In genomic region chr13:111804951-111805673, GRCm38 (mm10) we compare ENCODE assay signal across 8 mouse cellular contexts. TPM values are rescaled to one million over a fixed set of nuclear protein-coding genes. Genes with fewer than 3 reads are reported as not detected.
DNase-seq lines count a peak whose midpoint lies in the region; ATAC-seq and TF ChIP-seq lines count a peak whose summit lies in the region.

No protein-coding gene starts in this region.

- TF ChIP-seq POLR2A in bone marrow macrophage, adult 2 months (IDR thresholded peaks at IDR 0.05; ENCODE audit: borderline replicate concordance, low read depth, low read length): no peak

- no peak for TF ChIP-seq CTCF in bone marrow macrophage, adult 2 months (IDR thresholded peaks at IDR 0.05; ENCODE audit: low read depth, low read length)

- no peaks in the 10 kb centered on the region for H3K27me3 ChIP-seq in hindbrain, embryonic 15.5 days
- no peaks in the 10 kb centered on the region for H3K27me3 ChIP-seq in hindbrain, embryonic 12.5 days

- H3K9me3 ChIP-seq in hindbrain, embryonic 15.5 days: no peaks in the 10 kb centered on the region
- no peaks in the 10 kb centered on the region for H3K9me3 ChIP-seq in hindbrain, embryonic 12.5 days (replicated peaks)

- H3K4me2 ChIP-seq in hindbrain, embryonic 15.5 days: peak overlapping the region; percentile 62
- H3K4me2 ChIP-seq in hindbrain, embryonic 12.5 days (replicated peaks): no peak overlapping the region

- 0 out of 2 replicates have a peak overlapping the region, but pooled peaks have one; percentile 4 for H3K4me3 ChIP-seq in hindbrain, embryonic 15.5 days
- no peak overlapping the region for H3K4me3 ChIP-seq in hindbrain, embryonic 12.5 days
- H3K4me3 ChIP-seq in bone marrow macrophage, adult 2 months (ENCODE audit: insufficient read depth, low read length): peak overlapping the region; percentile 45

- 52% methylated on average over 10 of the region's 10 CpGs for WGBS in hindbrain, embryonic 15.5 days
- 61% methylated on average over 10 of the region's 10 CpGs for WGBS in hindbrain, embryonic 12.5 days

- H3K36me3 ChIP-seq in hindbrain, embryonic 15.5 days: no peaks in the 10 kb centered on the region
- H3K36me3 ChIP-seq in hindbrain, embryonic 12.5 days: no peaks in the 10 kb centered on the region

- DNase-seq in lung, postnatal 10 days: peak; percentile 14
- DNase-seq in MN1 (ENCODE audit: low spot score): no peak
- no peak for DNase-seq in right cerebral cortex, postnatal 4 days
- DNase-seq in T-cell, adult 2 months (ENCODE audit: low spot score): no peak

- peaks cover 67% of the 10 kb centered on the region for H3K4me1 ChIP-seq in hindbrain, embryonic 15.5 days (replicated peaks)
- peaks cover 47% of the 10 kb centered on the region for H3K4me1 ChIP-seq in hindbrain, embryonic 12.5 days
- H3K4me1 ChIP-seq in bone marrow macrophage, adult 2 months (ENCODE audit: control insufficient read depth, insufficient read depth, low read length): peaks cover 38% of the 10 kb centered on the region

- no peak for ATAC-seq in hindbrain, embryonic 15.5 days (ENCODE audit: low FRiP score, low read depth)
- ATAC-seq in hindbrain, embryonic 12.5 days (ENCODE audit: low FRiP score): no peak
- peak; percentile 57 for ATAC-seq in granulocyte monocyte progenitor cell, adult 5-6 weeks (replicated peaks; ENCODE audit: poor library complexity, severe bottlenecking)

- H3K27ac ChIP-seq in hindbrain, embryonic 15.5 days (replicated peaks): 0 out of 2 replicates have a peak overlapping the region, but pooled peaks have one; percentile 35
- H3K27ac ChIP-seq in hindbrain, embryonic 12.5 days: no peak overlapping the region
- peak overlapping the region; percentile 99 for H3K27ac ChIP-seq in bone marrow macrophage, adult 2 months (ENCODE audit: insufficient read depth, low read depth, low read length)

- no peak overlapping the region for H3K9ac ChIP-seq in hindbrain, embryonic 15.5 days
- no peak overlapping the region for H3K9ac ChIP-seq in hindbrain, embryonic 12.5 days

RNA-seq across cellular contexts. Expression of gene Map3k1, which starts 3.7 kb away (rescaled TPM):
- polyA plus RNA-seq in hindbrain, embryonic 15.5 days (2015; fragmentation: Nextera tagmentation; extraction: Ambion mirVana): 11.3 and 12.6 TPM in 2 replicates
- 14.3 and 15.6 TPM in 2 replicates for polyA plus RNA-seq in hindbrain, embryonic 12.5 days (2016; fragmentation: Nextera tagmentation; extraction: Ambion mirVana)
- polyA plus RNA-seq in bone marrow macrophage, adult 2 months (2012; ENCODE audit: insufficient read depth, insufficient read length, missing spikeins): 58.7 and 61.5 TPM in 2 replicates
- 33.6 and 43.6 TPM in 2 replicates for total RNA-seq in granulocyte monocyte progenitor cell, adult 5-6 weeks (2014; fragmentation: Nextera tagmentation)
- 54.3 and 66.2 TPM in 2 replicates for total RNA-seq in granulocyte monocyte progenitor cell, adult 5-6 weeks (2017)
